Mouse (Mus musculus) embryonic facial prominence, embryonic 11.5 days (tissue): ENCODE data around the gene Sult1c1. TPM values are rescaled to one million over a fixed set of nuclear protein-coding genes. Genes with fewer than 3 reads are reported as not detected.

Experiments
- polyA plus RNA-seq: library from polyadenylated mRNA; unstranded; fragments of >200 nt; fragmentation: Nextera tagmentation; extraction: Ambion mirVana; gene quantifications from 2 replicates; pipeline ENCODE4 v1.2.1, GENCODE M21; 2014

The Sult1c1 gene
- polyA plus RNA-seq, 1 experiment from 2014 or later = not detected

Other genes starting within 250 kb of the Sult1c1 start
- not detected in 2 replicates for gene Sult1c2, start 144.3 kb downstream of the Sult1c1 start, polyA plus RNA-seq